ENCODE assay signal across 23 mouse cellular contexts in the genomic region with DNA sequence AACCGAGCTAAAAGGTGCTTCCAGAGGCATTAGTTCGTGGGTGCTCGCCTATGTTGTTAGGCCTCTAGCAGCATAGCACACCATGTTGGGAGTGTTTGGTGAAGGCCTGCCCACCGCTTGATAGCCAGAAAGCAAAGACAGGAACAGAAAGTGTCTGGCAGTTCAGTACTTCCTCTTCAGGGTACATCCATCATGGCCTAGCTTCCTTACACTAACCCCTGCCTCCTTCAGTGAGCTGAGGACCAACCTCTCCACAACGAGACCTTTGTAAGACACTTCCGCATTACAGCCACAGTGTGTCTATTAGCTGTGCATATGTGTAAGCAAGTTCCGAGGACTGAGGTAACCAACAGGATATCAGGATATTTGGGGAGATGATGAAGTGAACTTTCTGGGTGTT. TPM values are rescaled to one million over a fixed set of nuclear protein-coding genes. Genes with fewer than 3 reads are reported as not detected.
DNase-seq lines count a peak whose midpoint lies in the region; ATAC-seq and TF ChIP-seq lines count a peak whose summit lies in the region.
"Had no signal": no experiment of that assay in that cellular context is flagged by ENCODE, and none has a peak within 500 bp of the region (broad histone marks: within the 10 kb centered on the region; RNA-seq: fewer than 3 reads in every experiment).

No protein-coding gene starts in this region.

- no peak overlapping the region for H3K4me3 ChIP-seq in liver, embryonic 14.5 days (ENCODE audit: insufficient read depth in 1 of 2, low read depth in 2 of 2, low read length in 2 of 2)
- no peak overlapping the region for H3K4me3 ChIP-seq in liver, embryonic 12.5 days
- no peak overlapping the region for H3K4me3 ChIP-seq in CH12.LX (replicated peaks in 1 of 3; ENCODE audit: low read depth in 2 of 3, low read length in 2 of 3, poor library complexity in 1 of 3)
- no peak overlapping the region for H3K4me3 ChIP-seq in forebrain, embryonic 15.5 days
- H3K4me3 ChIP-seq: heart, embryonic 12.5 days; limb, embryonic 10.5 days had no signal

- no peak for TF ChIP-seq EP300 in liver, embryonic 14.5 days (IDR thresholded peaks at IDR 0.05; ENCODE audit: low read depth)
- TF ChIP-seq EP300 in CH12.LX (IDR thresholded peaks at IDR 0.05; ENCODE audit: low read length) = 0 out of 2 replicates have a peak, but pooled peaks have one; percentile 38

- dilution Hi-C loops in CH12.LX (cut with MboI; ENCODE audit: extremely low pct_ligation_motif_present, extremely low pct_unique_long_range_greater_than_20kb, low sequenced_read_pairs) = no loop called here

- no peak overlapping the region for H3K4me2 ChIP-seq in liver, embryonic 14.5 days (ENCODE audit: low read depth)
- no peak overlapping the region for H3K4me2 ChIP-seq in liver, embryonic 12.5 days
- H3K4me2 ChIP-seq in CH12.LX (ENCODE audit: insufficient read depth, low read depth, poor library complexity, severe bottlenecking) = no peak overlapping the region
- no peak overlapping the region for H3K4me2 ChIP-seq in forebrain, embryonic 15.5 days (replicated peaks)
- H3K4me2 ChIP-seq: heart, embryonic 12.5 days; midbrain, embryonic 11.5 days had no signal

- H3K27me3 ChIP-seq in liver, embryonic 14.5 days (ENCODE audit: control insufficient read depth, insufficient read depth, low read length) = no peaks in the 10 kb centered on the region
- H3K27me3 ChIP-seq in liver, embryonic 12.5 days (replicated peaks) = peaks cover 3% of the 10 kb centered on the region; the same call in 1 of the 2 replicates
- H3K27me3 ChIP-seq in CH12.LX (replicated peaks) = no peaks in the 10 kb centered on the region
- H3K27me3 ChIP-seq in forebrain, embryonic 15.5 days = no peaks in the 10 kb centered on the region
- H3K27me3 ChIP-seq: heart, embryonic 12.5 days had no signal

- TF ChIP-seq POLR2A in CH12.LX (IDR thresholded peaks at IDR 0.05; ENCODE audit: low read depth, low read length) = no peak

- TF ChIP-seq CTCF in liver, embryonic 14.5 days (IDR thresholded peaks at IDR 0.05; ENCODE audit: low read depth) = no peak
- TF ChIP-seq CTCF in CH12.LX (conservative IDR thresholded peaks at IDR 0.05 in 1 of 2, IDR thresholded peaks at IDR 0.05 in 1 of 2; ENCODE audit: low read depth in 2 of 2, low read length in 2 of 2) = no peak

- no peak overlapping the region for H3K9ac ChIP-seq in liver, embryonic 14.5 days (replicated peaks)
- H3K9ac ChIP-seq in liver, embryonic 12.5 days = no peak overlapping the region
- no peak overlapping the region for H3K9ac ChIP-seq in CH12.LX (ENCODE audit: insufficient read depth, low read depth)
- H3K9ac ChIP-seq in forebrain, embryonic 15.5 days (replicated peaks) = no peak overlapping the region
- H3K9ac ChIP-seq: forebrain, postnatal 0 days; heart, embryonic 12.5 days had no signal

- 36% methylated on average over 7 of the region's 7 CpGs for WGBS in liver, embryonic 14.5 days (ENCODE audit: insufficient replicate concordance)
- WGBS in liver, embryonic 12.5 days (ENCODE audit: insufficient replicate concordance) = 48% methylated on average over 7 of the region's 7 CpGs
- WGBS in forebrain, embryonic 15.5 days = 91% methylated on average over 7 of the region's 7 CpGs

- no peak overlapping the region for H3K27ac ChIP-seq in liver, embryonic 14.5 days
- H3K27ac ChIP-seq in liver, embryonic 12.5 days = no peak overlapping the region
- no peak overlapping the region for H3K27ac ChIP-seq in CH12.LX (ENCODE audit: insufficient read depth, low read depth)
- H3K27ac ChIP-seq in forebrain, embryonic 15.5 days (replicated peaks) = no peak overlapping the region
- H3K27ac ChIP-seq: kidney, postnatal 0 days; limb, embryonic 10.5 days had no signal

- no peak for ATAC-seq in liver, embryonic 14.5 days (ENCODE audit: insufficient read depth)
- ATAC-seq in liver, embryonic 12.5 days = no peak
- peak; percentile 91 for ATAC-seq in monocyte, adult 5-6 weeks (replicated peaks; ENCODE audit: insufficient number of reproducible peaks, low FRiP score, low TSS enrichment, poor library complexity, severe bottlenecking)
- ATAC-seq in forebrain, embryonic 15.5 days (replicated peaks) = no peak
- ATAC-seq: activated CD4-positive, CD25-positive, alpha-beta regulatory T cell, adult 4 months; forebrain, postnatal 0 days had no signal

- in situ Hi-C loops in CH12.LX (cut with MboI; ENCODE audit: low pct_ligation_motif_present, low pct_unique_long_range_greater_than_20kb, low sequenced_read_pairs) = no loop called here

- no peaks in the 10 kb centered on the region for H3K4me1 ChIP-seq in liver, embryonic 14.5 days (replicated peaks; ENCODE audit: control insufficient read depth in 2 of 2, insufficient read depth in 2 of 2, low read length in 1 of 2)
- H3K4me1 ChIP-seq in liver, embryonic 12.5 days = no peaks in the 10 kb centered on the region
- H3K4me1 ChIP-seq in CH12.LX (ENCODE audit: control insufficient read depth in 1 of 2, insufficient read depth in 2 of 2) = peaks cover 13 to 33% of the 10 kb centered on the region in 2 experiments
- no peaks in the 10 kb centered on the region for H3K4me1 ChIP-seq in forebrain, embryonic 15.5 days
- H3K4me1 ChIP-seq: limb, embryonic 10.5 days had no signal

- no peaks in the 10 kb centered on the region for H3K36me3 ChIP-seq in liver, embryonic 14.5 days (replicated peaks; ENCODE audit: control insufficient read depth, insufficient read depth, low read depth)
- no peaks in the 10 kb centered on the region for H3K36me3 ChIP-seq in liver, embryonic 12.5 days
- peaks cover 0 to 3% of the 10 kb centered on the region in 2 experiments for H3K36me3 ChIP-seq in CH12.LX (replicated peaks in 1 of 2; ENCODE audit: control insufficient read depth in 1 of 2, insufficient read depth in 1 of 2, low read length in 1 of 2)
- no peaks in the 10 kb centered on the region for H3K36me3 ChIP-seq in forebrain, embryonic 15.5 days
- H3K36me3 ChIP-seq: heart, embryonic 12.5 days; limb, embryonic 10.5 days had no signal

- TF ChIP-seq RAD21 in CH12.LX (IDR thresholded peaks at IDR 0.05; ENCODE audit: low read depth, low read length) = no peak

- peak in 2 of 3 experiments; percentile 2 to 16 for DNase-seq in liver, embryonic 14.5 days (ENCODE audit: low read depth in 3 of 3, low spot score in 3 of 3)
- peak; percentile 57 for DNase-seq in CH12.LX (ENCODE audit: extremely low read depth)
- DNase-seq in c-Kit-positive CD71-negative TER-119-negative erythroid progenitor cells, embryonic 14.5 days (ENCODE audit: low read depth) = peak; percentile 17
- no peak for DNase-seq in adrenal gland, postnatal 4 days (ENCODE audit: low spot score in 2 of 2)
- DNase-seq in gastrocnemius, postnatal 10 days = no peak
- DNase-seq: cerebellum, adult 11-12 months; cerebellum, postnatal 36 days; forebrain, postnatal 0 days; gastrocnemius, postnatal 14 days; heart, postnatal 4 days; lung, adult 2 months; thymus, postnatal 4 days had no signal

- no peaks in the 10 kb centered on the region for H3K79me2 ChIP-seq in CH12.LX (replicated peaks; ENCODE audit: control insufficient read depth, extremely low read depth, insufficient read depth, poor library complexity, severe bottlenecking)

- H3K9me3 ChIP-seq in liver, embryonic 14.5 days (ENCODE audit: control insufficient read depth, low read length) = no peaks in the 10 kb centered on the region
- H3K9me3 ChIP-seq in liver, embryonic 12.5 days (replicated peaks) = no peaks in the 10 kb centered on the region
- H3K9me3 ChIP-seq in CH12.LX (replicated peaks; ENCODE audit: low read length) = no peaks in the 10 kb centered on the region
- H3K9me3 ChIP-seq in forebrain, embryonic 15.5 days = no peaks in the 10 kb centered on the region
- H3K9me3 ChIP-seq: heart, embryonic 12.5 days; limb, embryonic 10.5 days had no signal

TF ChIP-seq in CH12.LX, 34 proteins besides CTCF, POLR2A, EP300 and RAD21:
- TF ChIP-seq MEF2A (IDR thresholded peaks at IDR 0.05; ENCODE audit: borderline replicate concordance, low read depth, low read length) = no peak
- TF ChIP-seq ELF1 (IDR thresholded peaks at IDR 0.05; ENCODE audit: low read depth, low read length) = peak; percentile 39; the same call in 1 of the 2 replicates
- peak; percentile 39 for TF ChIP-seq IRF4 (IDR thresholded peaks at IDR 0.05; ENCODE audit: low read depth, low read length)

RNA-seq across cellular contexts. Expression of a gene that starts 10.4 kb away (rescaled TPM):
- polyA plus RNA-seq in liver, embryonic 14.5 days (2012; rRNA removed) = not detected in 2 replicates
- polyA plus RNA-seq in liver, embryonic 14.5 days (2014; fragmentation: Nextera tagmentation; extraction: Ambion mirVana) = not detected in 2 replicates
- polyA plus RNA-seq in liver, embryonic 12.5 days (2016; fragmentation: Nextera tagmentation; extraction: Ambion mirVana) = 0.07 TPM in 1 of 2 replicates, not detected in the other
- not detected in 2 replicates for total RNA-seq in CH12.LX (2012; rRNA removed)
- not detected in 2 replicates for total RNA-seq in CH12.LX (2014; rRNA removed)
- polyA plus RNA-seq in CH12.LX (2012; ENCODE audit: insufficient read length, low read depth) = not detected in 2 replicates
- total RNA-seq in monocyte, adult 5-6 weeks (2017) = not detected in 3 replicates
- polyA plus RNA-seq in forebrain, embryonic 15.5 days (2015; fragmentation: Nextera tagmentation; extraction: Ambion mirVana) = not detected in 2 replicates
- not detected for total RNA-seq in adrenal gland, postnatal 4 days (2021)
- not detected for total RNA-seq in gastrocnemius, postnatal 10 days (2021)
- total RNA-seq: gastrocnemius, postnatal 14 days; heart, postnatal 4 days had no signal
- polyA plus RNA-seq: activated CD4-positive, CD25-positive, alpha-beta regulatory T cell, adult 4 months; embryonic facial prominence, embryonic 11.5 days; heart, embryonic 12.5 days; kidney, postnatal 0 days; limb, embryonic 10.5 days; midbrain, embryonic 11.5 days; neural tube, embryonic 11.5 days; spleen, adult 2 months had no signal

Comparison
In these comparisons a context has a peak if more than half of its experiments do, and no peak if none do; other contexts are left out.
1. DNase-seq: peak in liver, embryonic 14.5 days (2 of 3), CH12.LX (single experiment) and c-Kit-positive CD71-negative TER-119-negative erythroid progenitor cells, embryonic 14.5 days (single experiment); none in adrenal gland, postnatal 4 days (0 of 2) and gastrocnemius, postnatal 10 days (single experiment).